Mouse (Mus musculus): Measurements from ENCODE around the gene Rsph3b.
"Not testable (repeated sequence)": the region's sequence is repeated elsewhere in the genome, so short reads cannot be mapped to it uniquely, and the experiment has no call there.

Gene Rsph3b

GRCm38 (mm10) chr17:6958881-6959280 lies 10.4 kb upstream of the Rsph3b start:
- DNase-seq (ENCODE audit: low spot score), result not testable (repeated sequence)

GRCm38 (mm10) chr17:6948769-6949228 lies 317 bp upstream of the Rsph3b start:
- DNase-seq (ENCODE audit: low spot score), result not testable (repeated sequence)

GRCm38 (mm10) chr17:6947637-6947983 lies 872 bp downstream of the Rsph3b start:
- not testable (repeated sequence) for DNase-seq (ENCODE audit: low spot score)

DNA sequence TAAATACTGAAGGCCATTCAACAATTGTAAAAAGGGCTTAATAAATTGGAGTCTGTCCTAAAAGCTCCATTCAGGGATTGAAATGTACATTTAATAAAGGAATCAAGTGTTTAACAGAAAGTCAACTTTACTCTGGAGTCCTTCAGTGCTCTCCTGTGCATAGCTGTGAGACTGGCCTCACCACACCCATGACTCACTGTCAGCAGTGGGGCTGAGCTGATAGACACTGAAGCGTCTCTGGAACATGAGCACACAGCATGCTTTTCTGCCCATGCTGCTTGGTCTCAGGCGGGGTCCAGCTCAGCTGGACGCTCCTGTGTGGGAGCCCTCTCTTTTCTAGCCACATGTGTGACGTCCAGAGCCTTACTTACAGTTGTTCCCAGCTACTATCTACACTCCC lies 5.9 kb downstream of the Rsph3b start:
- DNase-seq (ENCODE audit: low spot score), result not testable (repeated sequence)

DNA sequence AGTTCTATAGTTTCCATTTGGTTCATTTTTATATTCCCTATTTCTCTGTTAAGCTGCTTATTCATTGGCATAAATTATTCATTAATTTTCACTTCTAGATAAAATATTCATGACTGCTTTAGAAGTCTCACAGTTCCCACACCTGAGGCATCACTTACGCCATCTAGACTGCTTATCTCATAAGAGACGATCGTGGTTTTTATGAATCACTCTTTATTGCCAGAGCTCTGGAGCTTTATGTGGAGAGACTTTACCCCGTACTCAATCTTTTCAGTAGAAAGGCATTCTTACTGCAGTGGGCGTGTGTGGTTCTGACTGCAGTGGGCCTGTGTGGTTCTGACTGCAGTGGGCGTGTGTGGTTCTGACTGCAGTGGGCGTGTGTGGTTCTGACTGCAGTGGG lies 16.9 kb downstream of the Rsph3b start:
- not testable (repeated sequence) for DNase-seq (ENCODE audit: low spot score)

GRCm38 (mm10) chr17:6920351-6920894 lies 28.1 kb downstream of the Rsph3b start:
- not testable (repeated sequence) for DNase-seq (ENCODE audit: low spot score)

GRCm38 (mm10) chr17:6919388-6919787 lies 29.1 kb downstream of the Rsph3b start:
- not testable (repeated sequence) for DNase-seq (ENCODE audit: low spot score)

- not testable (repeated sequence) for DNase-seq (ENCODE audit: low spot score)
Observed at GRCm38 (mm10) chr17:6915282-6915681, 33.2 kb downstream of the Rsph3b start.

GRCm38 (mm10) chr17:6914066-6914465 lies 34.4 kb downstream of the Rsph3b start:
- DNase-seq (ENCODE audit: low spot score), result not testable (repeated sequence)

DNA sequence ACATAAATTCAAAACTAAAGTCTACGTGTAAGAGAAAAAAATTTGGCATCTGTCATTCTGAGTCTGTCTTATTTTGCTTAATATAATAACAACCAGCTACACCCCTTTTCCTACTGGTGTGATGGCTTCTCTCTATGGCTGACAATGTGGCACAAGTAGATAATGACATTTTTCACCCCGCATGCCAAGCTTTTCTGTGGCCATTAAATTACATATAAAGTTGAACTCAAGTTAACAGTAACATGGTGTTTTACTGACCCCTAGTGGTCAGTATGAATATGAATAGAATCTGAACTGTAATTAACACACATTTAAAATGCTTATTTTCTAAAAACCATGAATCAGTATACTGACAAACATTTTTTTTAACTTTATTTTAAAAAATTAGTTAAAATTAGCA lies 48.1 kb downstream of the Rsph3b start:
- not testable (repeated sequence) for DNase-seq (ENCODE audit: low spot score)

DNA sequence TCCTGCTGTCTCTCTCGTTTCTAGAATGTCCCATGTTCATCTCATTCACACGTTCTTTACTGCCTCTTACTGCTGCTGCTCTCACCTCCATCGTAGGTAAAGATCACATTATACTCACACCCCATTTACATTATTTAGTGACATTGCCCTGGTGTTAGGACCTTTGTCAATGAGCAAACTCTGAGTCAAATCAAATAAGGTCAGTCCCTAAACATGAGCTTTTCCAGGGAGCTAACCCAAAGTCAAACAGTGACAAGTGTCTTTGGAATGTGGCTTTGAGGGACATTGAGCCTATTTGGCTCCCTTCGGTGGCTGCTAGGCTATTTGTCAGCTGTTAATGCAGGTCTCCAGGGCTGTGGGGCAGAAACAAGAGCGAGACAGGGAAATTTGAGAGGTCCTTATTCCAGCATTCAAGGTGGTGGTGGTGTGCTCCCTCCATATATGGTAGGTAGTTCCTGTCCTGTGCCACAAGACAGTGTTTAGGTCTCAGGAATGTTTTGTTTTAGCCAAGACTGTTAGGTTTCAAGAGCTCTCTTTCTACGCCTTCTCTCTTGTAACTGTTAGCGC lies 50.4 kb downstream of the Rsph3b start:
- DNase-seq (ENCODE audit: low spot score), result not testable (repeated sequence)

- DNase-seq (ENCODE audit: low spot score), result no peak
Observed at GRCm38 (mm10) chr17:6896756-6897155, 51.7 kb downstream of the Rsph3b start.

GRCm38 (mm10) chr17:6893332-6893731 lies 55.1 kb downstream of the Rsph3b start:
- no peak for DNase-seq (ENCODE audit: low spot score)

GRCm38 (mm10) chr17:6891966-6892934 lies 56.2 kb downstream of the Rsph3b start:
- no peak for DNase-seq (ENCODE audit: low spot score)

DNA sequence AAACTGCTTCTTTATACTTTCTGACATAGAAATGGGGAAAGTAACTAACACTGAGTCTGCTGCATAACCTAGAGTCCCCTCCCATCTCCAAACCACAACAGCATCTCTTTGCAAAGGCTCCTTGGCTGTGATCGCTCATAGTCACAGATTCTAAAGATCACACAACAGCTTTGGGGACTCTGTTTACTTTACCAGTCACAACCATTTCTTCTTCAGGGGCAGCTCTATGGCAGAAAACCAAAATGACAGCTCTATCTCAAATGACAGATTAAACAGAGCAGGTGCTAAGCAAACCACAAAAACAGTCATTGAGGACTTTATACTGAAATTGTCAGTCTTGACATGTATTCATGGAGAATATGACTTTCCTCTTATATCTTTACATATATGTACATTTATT lies 62.0 kb downstream of the Rsph3b start:
- DNase-seq (ENCODE audit: low spot score), result no peak

- no peak for DNase-seq (ENCODE audit: low spot score)
Observed at GRCm38 (mm10) chr17:6884531-6884930, 64.0 kb downstream of the Rsph3b start.

DNA sequence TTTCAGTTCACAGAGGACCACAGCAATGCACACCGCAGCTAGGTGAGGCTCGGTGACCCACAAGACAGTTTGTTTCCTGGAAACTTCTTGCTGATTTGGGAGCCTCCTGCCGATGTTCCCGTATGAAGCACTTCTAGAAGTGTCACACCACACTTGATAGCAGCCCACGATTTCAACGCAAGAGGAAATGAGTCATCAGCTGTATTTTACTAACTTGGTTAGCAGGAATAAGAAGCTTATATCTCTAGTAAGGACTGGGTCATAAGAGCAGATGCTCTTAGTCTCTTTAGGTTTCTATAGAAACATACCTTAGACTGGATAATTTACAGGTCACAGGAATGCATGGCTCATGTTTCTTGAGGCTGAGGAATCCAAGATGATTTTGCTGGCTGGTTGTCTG lies 67.2 kb downstream of the Rsph3b start:
- no peak for DNase-seq (ENCODE audit: low spot score)

DNA sequence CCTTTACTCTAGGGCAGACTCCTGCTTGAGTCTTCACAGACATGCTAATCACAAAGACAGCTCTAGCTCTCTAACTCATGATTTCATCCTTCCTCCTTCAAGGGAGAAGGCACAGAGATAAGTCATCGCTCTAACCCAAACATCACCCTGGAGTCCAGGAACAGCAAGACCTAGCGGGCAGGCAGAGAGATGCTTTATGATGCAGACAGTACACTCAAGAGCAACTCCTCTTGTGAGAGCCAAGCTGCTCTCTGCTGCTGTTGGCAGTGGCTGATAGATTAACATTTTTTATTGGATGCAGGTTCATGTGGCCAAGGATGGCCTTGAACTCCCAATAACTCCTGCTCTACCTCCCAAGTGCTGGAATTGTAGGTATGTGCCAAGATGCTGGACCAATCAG lies 77.1 kb downstream of the Rsph3b start:
- no peak for DNase-seq (ENCODE audit: low spot score)

DNA sequence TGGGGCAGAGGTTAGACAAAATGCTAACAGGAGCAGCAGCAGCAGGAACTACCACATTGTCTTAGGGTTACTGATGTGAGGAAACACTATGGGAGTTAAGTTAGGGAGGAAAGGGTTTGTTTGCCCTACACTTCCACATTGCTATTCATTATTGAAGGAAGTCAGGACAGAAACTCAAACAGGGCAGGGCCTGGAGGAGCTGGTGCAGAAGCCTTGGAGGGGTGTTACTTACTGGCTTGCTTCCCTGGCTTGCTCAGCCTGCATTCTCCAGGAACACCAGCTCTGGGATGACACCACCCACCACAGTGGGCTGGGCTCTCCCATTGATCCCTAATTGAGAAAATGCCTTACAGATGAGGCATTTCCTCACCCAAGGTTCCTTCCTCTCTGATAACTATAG lies 79.7 kb downstream of the Rsph3b start:
- DNase-seq (ENCODE audit: low spot score), result no peak

DNA sequence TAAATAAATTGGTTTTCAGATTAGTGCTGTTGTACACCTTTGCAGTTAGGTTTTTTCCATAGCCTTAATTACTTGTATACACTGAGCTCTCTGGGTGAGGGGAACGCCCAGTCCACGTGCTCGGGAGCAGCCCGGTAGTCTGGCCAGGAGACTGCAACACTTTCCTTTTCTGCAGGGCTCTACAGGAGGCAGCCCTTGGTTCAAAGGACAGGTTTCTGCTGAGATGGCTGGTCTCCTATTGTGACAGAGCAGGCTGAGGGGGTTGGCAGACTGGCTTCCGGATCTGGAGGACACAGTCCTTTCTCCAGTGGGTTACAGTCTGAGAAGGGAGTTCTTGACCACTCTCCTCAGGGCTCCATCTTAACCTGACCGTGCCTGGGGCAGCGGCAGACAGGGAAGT lies 80.7 kb downstream of the Rsph3b start:
- no peak for DNase-seq (ENCODE audit: low spot score)

GRCm38 (mm10) chr17:6866576-6866975 lies 81.9 kb downstream of the Rsph3b start:
- no peak for DNase-seq (ENCODE audit: low spot score)

- DNase-seq (ENCODE audit: low spot score), result no peak
Observed at GRCm38 (mm10) chr17:6865580-6865979, 82.9 kb downstream of the Rsph3b start.

- no peak for DNase-seq (ENCODE audit: low spot score)
Observed at GRCm38 (mm10) chr17:6864869-6865268, 83.6 kb downstream of the Rsph3b start.
